Mouse (Mus musculus): ENCODE measurements at regions not wholly inside any gene's neighbourhood (a gene's known extent, or its start where the extent isn't known, plus 50 kb on each side); places are given as distances from the start of the nearest gene placed in this dataset.

DNA sequence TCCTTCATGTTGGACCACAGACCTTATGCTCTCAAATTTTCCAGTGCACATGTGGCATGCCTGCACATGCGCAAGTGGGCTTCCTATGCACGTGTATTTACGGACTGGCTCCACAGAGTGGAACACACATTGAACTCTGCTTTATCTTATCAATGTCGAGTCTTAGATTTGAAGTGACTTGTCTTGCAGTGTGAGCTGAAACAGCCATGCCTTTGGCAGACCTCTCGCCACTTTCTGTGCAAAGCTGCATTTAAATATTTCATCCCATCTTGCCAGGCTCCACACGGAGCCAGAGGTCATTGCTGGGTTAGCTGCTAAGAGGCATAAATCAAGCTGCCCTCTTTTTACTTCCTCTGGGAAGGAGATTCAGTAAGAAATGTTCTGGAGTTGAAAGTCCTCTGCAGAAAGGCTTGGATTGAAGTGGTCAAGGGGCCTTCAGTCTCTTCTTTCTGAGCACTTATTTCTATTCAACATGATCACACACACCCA is 248.4 kb downstream of the Eipr1 start:
- no peak for DNase-seq (ENCODE audit: low read depth in 1 of 2, low spot score in 2 of 2)
- Histone ChIP-seq H3K4me3 (ENCODE audit: extremely low read depth, insufficient read depth, insufficient read length) (no peak overlapping the region), H3K27me3 (ENCODE audit: control insufficient read depth, insufficient read depth, low read length) (no peaks in the 10 kb centered on the region), H3K36me3 (ENCODE audit: control insufficient read depth, insufficient read depth, low read length) (no peaks in the 10 kb centered on the region), H3K27ac (ENCODE audit: insufficient read depth, low read length) (no peak overlapping the region), H3K4me1 (ENCODE audit: control insufficient read depth, insufficient read depth, insufficient read length) (no peaks in the 10 kb centered on the region)
- 56% methylated on average over 6 of the region's 6 CpGs for WGBS
- TF ChIP-seq POLR2A (IDR thresholded peaks at IDR 0.05; ENCODE audit: low read depth, low read length) (no peak), CTCF (IDR thresholded peaks at IDR 0.05; ENCODE audit: extremely low read depth, insufficient read depth, insufficient read length, insufficient replicate concordance) (no peak)

DNA sequence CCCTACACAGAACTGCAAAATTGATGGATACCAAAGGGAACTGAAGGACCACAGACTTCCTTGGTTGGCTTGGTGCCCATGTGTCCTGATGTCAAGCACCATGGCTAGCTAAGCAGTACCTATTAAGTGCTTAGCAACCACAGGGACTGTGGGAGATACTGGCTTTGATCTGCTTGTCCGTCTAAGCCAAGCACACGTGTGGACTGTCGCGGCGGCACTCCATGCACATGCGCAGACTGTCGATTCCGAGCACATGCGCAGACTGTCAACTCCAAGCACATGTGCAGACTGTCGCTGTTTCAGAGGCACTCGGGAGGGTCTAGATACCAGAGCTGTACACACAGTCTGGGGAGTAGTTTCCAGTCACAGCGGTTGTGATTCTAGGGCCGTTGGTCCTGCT is 252.9 kb downstream of the Eipr1 start:
- TF ChIP-seq POLR2A (IDR thresholded peaks at IDR 0.05; ENCODE audit: low read depth, low read length) (no peak), CTCF (IDR thresholded peaks at IDR 0.05; ENCODE audit: extremely low read depth, insufficient read depth, insufficient read length, insufficient replicate concordance) (no peak)
- no peak for DNase-seq (ENCODE audit: low read depth in 1 of 2, low spot score in 2 of 2)
- no peaks in the 10 kb centered on the region for H3K27me3 ChIP-seq (ENCODE audit: control insufficient read depth, insufficient read depth, low read length)
- H3K4me3 ChIP-seq (ENCODE audit: extremely low read depth, insufficient read depth, insufficient read length) = no peak overlapping the region
- WGBS = 97% methylated on average over 13 of the region's 13 CpGs
- no peak overlapping the region for H3K27ac ChIP-seq (ENCODE audit: insufficient read depth, low read length)
- no peaks in the 10 kb centered on the region for H3K4me1 ChIP-seq (ENCODE audit: control insufficient read depth, insufficient read depth, insufficient read length)
- H3K36me3 ChIP-seq (ENCODE audit: control insufficient read depth, insufficient read depth, low read length) = no peaks in the 10 kb centered on the region

DNA sequence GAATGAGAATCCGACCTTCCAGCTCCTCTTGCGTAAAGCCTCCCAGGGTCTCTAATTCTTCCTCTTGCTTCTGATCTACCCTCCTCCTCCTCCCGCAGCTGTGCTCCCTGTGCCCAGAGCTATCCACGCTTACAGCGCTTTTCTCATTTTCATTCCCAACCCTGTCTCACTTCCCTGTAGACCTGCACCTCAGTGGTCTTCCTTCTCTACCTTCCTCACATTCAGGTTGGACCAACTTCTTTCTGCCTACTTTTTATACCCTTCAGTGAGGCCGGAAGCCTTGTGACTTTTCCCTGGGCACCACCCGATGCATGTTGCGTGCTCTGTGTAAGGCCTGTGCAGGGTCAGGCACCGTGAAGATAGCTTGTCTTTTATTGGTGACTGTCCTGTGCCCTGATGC is 263.0 kb downstream of the Eipr1 start:
- H3K4me1 ChIP-seq (ENCODE audit: control insufficient read depth, insufficient read depth, insufficient read length) = no peaks in the 10 kb centered on the region
- 93% methylated on average over 9 of the region's 9 CpGs for WGBS
- TF ChIP-seq POLR2A (IDR thresholded peaks at IDR 0.05; ENCODE audit: low read depth, low read length) = no peak
- TF ChIP-seq CTCF (IDR thresholded peaks at IDR 0.05; ENCODE audit: extremely low read depth, insufficient read depth, insufficient read length, insufficient replicate concordance) = no peak

DNA sequence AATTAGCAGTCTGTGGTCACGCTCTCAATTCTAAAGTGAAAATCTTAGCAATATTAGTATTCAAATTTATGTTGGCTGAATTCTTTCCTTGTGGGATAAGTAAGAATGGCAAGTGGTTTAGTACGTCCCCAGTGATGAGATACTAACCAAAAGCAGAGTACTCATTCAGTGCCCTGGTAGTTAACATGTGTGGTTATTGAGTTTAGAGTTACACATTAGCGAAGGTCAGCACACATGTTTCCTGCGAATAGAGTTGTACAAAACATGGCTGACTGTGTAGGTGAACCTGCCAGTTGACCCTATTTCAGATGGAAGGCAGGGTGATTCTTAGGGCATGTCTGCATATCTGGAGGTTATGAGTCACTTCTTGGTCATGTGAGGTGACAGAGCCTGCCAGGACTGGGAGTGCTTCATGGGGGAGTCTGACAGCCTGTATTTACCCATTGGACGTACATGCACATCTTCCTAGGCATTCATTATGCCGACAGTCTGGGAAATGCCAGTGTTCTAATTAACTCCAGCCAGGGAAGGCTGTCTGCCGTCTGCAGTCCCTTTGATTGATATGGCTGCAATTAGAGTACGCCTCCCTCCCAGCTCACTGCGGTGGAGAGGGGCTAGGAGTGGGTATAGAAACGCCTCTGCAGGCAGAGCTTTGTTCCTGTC is 263.7 kb downstream of the Eipr1 start:
- Histone ChIP-seq H3K4me1 (ENCODE audit: control insufficient read depth, insufficient read depth, insufficient read length) (no peaks in the 10 kb centered on the region), H3K4me3 (ENCODE audit: extremely low read depth, insufficient read depth, insufficient read length) (no peak overlapping the region), H3K27me3 (ENCODE audit: control insufficient read depth, insufficient read depth, low read length) (no peaks in the 10 kb centered on the region), H3K36me3 (ENCODE audit: control insufficient read depth, insufficient read depth, low read length) (no peaks in the 10 kb centered on the region), H3K27ac (ENCODE audit: insufficient read depth, low read length) (no peak overlapping the region)
- 71% methylated on average over 10 of the region's 10 CpGs for WGBS
- DNase-seq (ENCODE audit: low read depth in 1 of 2, low spot score in 2 of 2) = no peak
- TF ChIP-seq POLR2A (IDR thresholded peaks at IDR 0.05; ENCODE audit: low read depth, low read length) (no peak), CTCF (IDR thresholded peaks at IDR 0.05; ENCODE audit: extremely low read depth, insufficient read depth, insufficient read length, insufficient replicate concordance) (no peak)

More for the DNA sequence above, 263.0 kb downstream of the Eipr1 start:
- no peaks in the 10 kb centered on the region for H3K36me3 ChIP-seq (ENCODE audit: control insufficient read depth, insufficient read depth, low read length)
- H3K27me3 ChIP-seq (ENCODE audit: control insufficient read depth, insufficient read depth, low read length) = no peaks in the 10 kb centered on the region
- no peak overlapping the region for H3K27ac ChIP-seq (ENCODE audit: insufficient read depth, low read length)
- no peak overlapping the region for H3K4me3 ChIP-seq (ENCODE audit: extremely low read depth, insufficient read depth, insufficient read length)
- no peak for DNase-seq (ENCODE audit: low read depth in 1 of 2, low spot score in 2 of 2)

DNA sequence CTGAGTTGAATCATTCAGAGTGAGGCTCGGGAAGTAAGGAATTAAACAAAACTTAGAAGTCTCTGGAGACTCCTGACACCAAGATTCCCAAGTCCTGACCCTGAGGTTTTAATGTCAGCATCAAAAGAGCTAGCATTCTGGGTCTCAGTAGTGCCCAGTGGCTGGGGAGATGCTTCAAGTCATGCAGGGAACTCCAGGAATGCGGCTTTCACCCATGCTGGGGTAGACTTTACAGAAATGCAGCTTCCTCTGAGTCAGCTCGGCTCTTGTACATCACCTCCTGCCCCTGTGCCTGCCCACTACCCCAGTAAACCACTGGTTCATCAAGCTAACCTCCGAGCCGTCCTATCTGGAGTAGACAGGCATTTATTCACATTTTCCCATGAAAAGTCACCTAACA is 269.5 kb downstream of the Eipr1 start:
- H3K4me1 ChIP-seq (ENCODE audit: control insufficient read depth, insufficient read depth, insufficient read length) = no peaks in the 10 kb centered on the region
- 63% methylated on average over 5 of the region's 5 CpGs for WGBS
- no peaks in the 10 kb centered on the region for H3K27me3 ChIP-seq (ENCODE audit: control insufficient read depth, insufficient read depth, low read length)
- no peak for TF ChIP-seq CTCF (IDR thresholded peaks at IDR 0.05; ENCODE audit: extremely low read depth, insufficient read depth, insufficient read length, insufficient replicate concordance)
- no peak for TF ChIP-seq POLR2A (IDR thresholded peaks at IDR 0.05; ENCODE audit: low read depth, low read length)
- H3K36me3 ChIP-seq (ENCODE audit: control insufficient read depth, insufficient read depth, low read length) = no peaks in the 10 kb centered on the region
- H3K4me3 ChIP-seq (ENCODE audit: extremely low read depth, insufficient read depth, insufficient read length) = no peak overlapping the region; the same call in 1 of the 2 replicates
- no peak overlapping the region for H3K27ac ChIP-seq (ENCODE audit: insufficient read depth, low read length)
- no peak for DNase-seq (ENCODE audit: low read depth in 1 of 2, low spot score in 2 of 2)

DNA sequence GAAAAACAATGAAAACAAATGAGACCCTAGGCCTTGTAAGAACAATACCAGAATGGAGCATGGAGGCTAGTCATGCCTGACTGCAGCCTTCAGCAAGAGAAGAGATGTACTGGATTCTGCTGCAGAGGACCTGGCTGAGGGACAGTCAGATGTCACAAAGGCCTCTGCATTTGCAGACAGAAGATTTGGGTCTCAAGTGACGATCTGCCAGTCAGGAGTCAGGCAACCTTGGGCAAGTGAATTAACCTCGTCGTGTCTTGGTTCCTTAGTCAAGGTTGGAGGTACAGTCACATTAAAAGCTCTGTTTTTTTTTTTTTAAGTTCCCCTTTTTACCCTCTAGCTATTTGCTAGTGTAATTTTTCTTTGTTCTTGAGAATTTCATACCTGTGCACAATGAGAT is 276.6 kb downstream of the Eipr1 start:
- H3K4me3 ChIP-seq (ENCODE audit: extremely low read depth, insufficient read depth, insufficient read length) = no peak overlapping the region
- H3K27ac ChIP-seq (ENCODE audit: insufficient read depth, low read length) = no peak overlapping the region
- 17% methylated on average over 3 of the region's 3 CpGs for WGBS
- H3K4me1 ChIP-seq (ENCODE audit: control insufficient read depth, insufficient read depth, insufficient read length) = no peaks in the 10 kb centered on the region
- H3K27me3 ChIP-seq (ENCODE audit: control insufficient read depth, insufficient read depth, low read length) = no peaks in the 10 kb centered on the region
- TF ChIP-seq POLR2A (IDR thresholded peaks at IDR 0.05; ENCODE audit: low read depth, low read length) = no peak
- no peak for TF ChIP-seq CTCF (IDR thresholded peaks at IDR 0.05; ENCODE audit: extremely low read depth, insufficient read depth, insufficient read length, insufficient replicate concordance)
- no peak for DNase-seq (ENCODE audit: low read depth in 1 of 2, low spot score in 2 of 2)
- H3K36me3 ChIP-seq (ENCODE audit: control insufficient read depth, insufficient read depth, low read length) = no peaks in the 10 kb centered on the region

DNA sequence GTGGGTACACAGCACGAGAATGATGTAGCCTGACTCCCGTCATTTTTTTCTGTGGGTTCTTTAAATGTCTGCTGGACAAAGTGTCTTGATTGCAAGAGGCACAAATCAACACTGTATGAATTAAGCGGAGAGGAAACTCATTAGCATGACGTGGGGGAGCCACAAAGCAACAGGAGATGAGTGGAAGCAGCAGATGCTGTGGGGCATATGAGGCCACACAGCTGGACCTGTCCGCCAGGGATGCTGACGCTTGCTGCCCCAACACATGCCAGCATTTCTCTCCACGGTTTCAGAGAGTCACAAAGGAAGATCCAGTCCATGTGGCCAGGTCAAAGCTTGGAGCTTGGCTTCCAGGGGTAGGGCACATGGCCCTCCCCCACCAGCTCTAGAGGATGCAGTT is 277.9 kb downstream of the Eipr1 start:
- DNase-seq (ENCODE audit: low read depth in 1 of 2, low spot score in 2 of 2) = no peak
- TF ChIP-seq CTCF (IDR thresholded peaks at IDR 0.05; ENCODE audit: extremely low read depth, insufficient read depth, insufficient read length, insufficient replicate concordance) (no peak), POLR2A (IDR thresholded peaks at IDR 0.05; ENCODE audit: low read depth, low read length) (no peak)
- 83% methylated on average over 7 of the region's 7 CpGs for WGBS
- Histone ChIP-seq H3K4me3 (ENCODE audit: extremely low read depth, insufficient read depth, insufficient read length) (no peak overlapping the region), H3K27ac (ENCODE audit: insufficient read depth, low read length) (no peak overlapping the region), H3K4me1 (ENCODE audit: control insufficient read depth, insufficient read depth, insufficient read length) (no peaks in the 10 kb centered on the region), H3K36me3 (ENCODE audit: control insufficient read depth, insufficient read depth, low read length) (no peaks in the 10 kb centered on the region), H3K27me3 (ENCODE audit: control insufficient read depth, insufficient read depth, low read length) (no peaks in the 10 kb centered on the region)

Measured in spleen, adult 2 months (tissue).